Mouse (Mus musculus): ENCODE results near the gene Znrf3.
A peak's percentile ranks its signal among the peaks of the same experiment; 100 is the strongest.

Znrf3 gene

GRCm38 (mm10) chr11:5307024-5307905, 137.4 kb downstream of the Znrf3 start:
- DNase-seq, result no peak

- no peak for DNase-seq
Observed at GRCm38 (mm10) chr11:5306017-5306416, 138.6 kb downstream of the Znrf3 start.

- no peak for DNase-seq
Observed at GRCm38 (mm10) chr11:5304526-5304925, 140.1 kb downstream of the Znrf3 start.

GRCm38 (mm10) chr11:5298007-5298372, 146.7 kb downstream of the Znrf3 start:
- DNase-seq, result no peak

- DNase-seq, result no peak
Observed at GRCm38 (mm10) chr11:5297148-5298006, 147.3 kb downstream of the Znrf3 start.

- DNase-seq, result no peak
Observed at GRCm38 (mm10) chr11:5296576-5297115, 148.0 kb downstream of the Znrf3 start.

- DNase-seq, result no peak
Observed at GRCm38 (mm10) chr11:5294805-5295204, 149.8 kb downstream of the Znrf3 start.

- peak; percentile 57 for DNase-seq
Observed at GRCm38 (mm10) chr11:5290691-5291090, 154.0 kb downstream of the Znrf3 start.

- no peak for DNase-seq
Observed at GRCm38 (mm10) chr11:5289826-5290580, 154.6 kb downstream of the Znrf3 start.

- DNase-seq, result no peak
Observed at GRCm38 (mm10) chr11:5283987-5284386, 160.7 kb downstream of the Znrf3 start.

GRCm38 (mm10) chr11:5280932-5281331, 163.7 kb downstream of the Znrf3 start:
- no peak for DNase-seq

GRCm38 (mm10) chr11:5278463-5278862, 166.2 kb downstream of the Znrf3 start:
- DNase-seq, result no peak

GRCm38 (mm10) chr11:5277307-5277971, 167.2 kb downstream of the Znrf3 start:
- DNase-seq, result no peak

- no peak for DNase-seq
Observed at GRCm38 (mm10) chr11:5275216-5275615, 169.4 kb downstream of the Znrf3 start.

- no peak for DNase-seq
Observed at GRCm38 (mm10) chr11:5272536-5273234, 172.0 kb downstream of the Znrf3 start.

GRCm38 (mm10) chr11:5272066-5272360, 172.6 kb downstream of the Znrf3 start:
- no peak for DNase-seq

- no peak for DNase-seq
Observed at GRCm38 (mm10) chr11:5271274-5272065, 173.2 kb downstream of the Znrf3 start.

- DNase-seq, result no peak
Observed at GRCm38 (mm10) chr11:5269846-5270461, 174.7 kb downstream of the Znrf3 start.

GRCm38 (mm10) chr11:5265764-5266163, 178.9 kb downstream of the Znrf3 start:
- DNase-seq, result no peak

GRCm38 (mm10) chr11:5263078-5263730, 181.4 kb downstream of the Znrf3 start:
- peak; percentile 30 for DNase-seq
